Mouse (Mus musculus): ENCODE measurements around the gene Serpini1.
"Not testable (repeated sequence)": the region's sequence is repeated elsewhere in the genome, so short reads cannot be mapped to it uniquely, and the experiment has no call there.

The Serpini1 gene

GRCm38 (mm10) chr3:75635648-75636047 lies 78.3 kb downstream of the Serpini1 start:
- DNase-seq (ENCODE audit: low read depth, low spot score) = no peak

GRCm38 (mm10) chr3:75639546-75639945 lies 82.2 kb downstream of the Serpini1 start:
- DNase-seq (ENCODE audit: low read depth, low spot score) = no peak

- DNase-seq (ENCODE audit: low read depth, low spot score) = no peak
These were observed 90.2 kb downstream of the Serpini1 start for GRCm38 (mm10) chr3:75647542-75647941.

GRCm38 (mm10) chr3:75648226-75648625 lies 90.9 kb downstream of the Serpini1 start:
- DNase-seq (ENCODE audit: low read depth, low spot score) = no peak

- DNase-seq (ENCODE audit: low read depth, low spot score) = not testable (repeated sequence)
These were observed 93.2 kb downstream of the Serpini1 start for GRCm38 (mm10) chr3:75650416-75651154.

GRCm38 (mm10) chr3:75651603-75652115 lies 94.3 kb downstream of the Serpini1 start:
- no peak for DNase-seq (ENCODE audit: low read depth, low spot score)

GRCm38 (mm10) chr3:75653901-75654300 lies 96.6 kb downstream of the Serpini1 start:
- not testable (repeated sequence) for DNase-seq (ENCODE audit: low read depth, low spot score)

GRCm38 (mm10) chr3:75655578-75656344 lies 98.4 kb downstream of the Serpini1 start:
- DNase-seq (ENCODE audit: low read depth, low spot score) = no peak

- no peak for DNase-seq (ENCODE audit: low read depth, low spot score)
These were observed 109.6 kb downstream of the Serpini1 start for GRCm38 (mm10) chr3:75666962-75667361.

GRCm38 (mm10) chr3:75670425-75670824 lies 113.1 kb downstream of the Serpini1 start:
- DNase-seq (ENCODE audit: low read depth, low spot score) = no peak

GRCm38 (mm10) chr3:75682881-75683280 lies 125.5 kb downstream of the Serpini1 start:
- DNase-seq (ENCODE audit: low read depth, low spot score) = no peak

GRCm38 (mm10) chr3:75686775-75687174 lies 129.4 kb downstream of the Serpini1 start:
- DNase-seq (ENCODE audit: low read depth, low spot score) = no peak

- no peak for DNase-seq (ENCODE audit: low read depth, low spot score)
These were observed 130.0 kb downstream of the Serpini1 start for GRCm38 (mm10) chr3:75687187-75687825.

GRCm38 (mm10) chr3:75690321-75690720 lies 133.0 kb downstream of the Serpini1 start:
- DNase-seq (ENCODE audit: low read depth, low spot score) = no peak

GRCm38 (mm10) chr3:75692088-75692487 lies 134.7 kb downstream of the Serpini1 start:
- DNase-seq (ENCODE audit: low read depth, low spot score) = no peak
